Mouse (Mus musculus) cerebellum, adult 2 months (tissue): ENCODE data around the gene Mib2.

Experiments used
- CTCF ChIP-seq: fragments of 200-500 bp; IDR thresholded peaks from 2 replicates; pipeline ENCODE4 v1.5.1; 2011; ENCODE audit warnings: low read depth, mild to moderate bottlenecking, control low read depth, low read length, moderate library complexity, borderline replicate concordance; ENCODE audit not compliant: insufficient read depth
- POLR2A ChIP-seq: fragments of 200-500 bp; IDR thresholded peaks from 2 replicates; pipeline ENCODE4 v1.6.1; 2011; ENCODE audit warnings: low read length, control low read depth, borderline replicate concordance; ENCODE audit not compliant: insufficient read depth

DNA sequence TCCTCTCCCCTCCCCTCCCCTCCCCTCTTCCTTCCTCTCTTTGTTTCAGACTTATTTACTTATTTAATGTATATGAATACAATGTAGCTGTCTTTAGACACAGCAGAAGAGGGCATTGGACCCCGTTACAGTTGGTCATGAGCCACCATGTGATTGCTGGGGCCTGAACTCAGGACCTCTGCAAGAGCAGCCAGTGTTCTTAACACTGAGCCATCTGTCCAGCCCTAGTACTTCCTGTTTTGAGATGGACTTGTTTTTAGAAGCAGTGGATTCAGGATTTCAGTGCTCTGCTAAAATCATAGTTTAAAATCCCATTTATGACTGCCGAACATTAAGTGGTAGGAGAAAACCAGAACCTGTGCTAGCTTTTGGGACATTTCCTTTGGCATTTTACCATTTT lies 39.6 kb upstream of the Mib2 start:
- no peak for TF ChIP-seq POLR2A
- TF ChIP-seq CTCF = no peak
